Mouse (Mus musculus) right cerebral cortex, postnatal 10 days (tissue): ENCODE data around the gene Sec31a.
A peak's percentile ranks its signal among the peaks of the same experiment; 100 is the strongest.

Experiments
- DNase-seq, 2 experiments: peaks; one replicate each; pipeline ENCODE4 v3.0.0; 2021; ENCODE audit warnings: low spot score in 2 of 2

Sec31a gene

GRCm38 (mm10) chr5:100350907-100351456, 65.1 kb downstream of the Sec31a start:
- no peak for DNase-seq

GRCm38 (mm10) chr5:100349287-100350215, 66.5 kb downstream of the Sec31a start:
- peak in 1 of 2 experiments; percentile 61 for DNase-seq

GRCm38 (mm10) chr5:100345118-100345517, 70.9 kb downstream of the Sec31a start:
- DNase-seq: no peak

- no peak for DNase-seq
Observed at GRCm38 (mm10) chr5:100343087-100343486, 72.9 kb downstream of the Sec31a start.

GRCm38 (mm10) chr5:100342422-100342821, 73.6 kb downstream of the Sec31a start:
- no peak for DNase-seq

GRCm38 (mm10) chr5:100341042-100341441, 75.0 kb downstream of the Sec31a start:
- no peak for DNase-seq

GRCm38 (mm10) chr5:100337852-100338251, 78.2 kb downstream of the Sec31a start:
- no peak for DNase-seq

GRCm38 (mm10) chr5:100336876-100337275, 79.2 kb downstream of the Sec31a start:
- DNase-seq: no peak

GRCm38 (mm10) chr5:100335581-100336080, 80.4 kb downstream of the Sec31a start:
- DNase-seq: peak in 1 of 2 experiments; percentile 52

- no peak for DNase-seq
Observed at GRCm38 (mm10) chr5:100334686-100335085, 81.3 kb downstream of the Sec31a start.

- DNase-seq: no peak
Observed at GRCm38 (mm10) chr5:100333607-100334380, 82.2 kb downstream of the Sec31a start.

- DNase-seq: no peak
Observed at GRCm38 (mm10) chr5:100332300-100333004, 83.6 kb downstream of the Sec31a start.

GRCm38 (mm10) chr5:100331636-100332035, 84.4 kb downstream of the Sec31a start:
- DNase-seq: no peak

GRCm38 (mm10) chr5:100322081-100322480, 94.0 kb downstream of the Sec31a start:
- peak; percentile 84 to 91 for DNase-seq

GRCm38 (mm10) chr5:100317842-100318241, 98.2 kb downstream of the Sec31a start:
- DNase-seq: no peak

- DNase-seq: no peak
Observed at GRCm38 (mm10) chr5:100317010-100317409, 99.0 kb downstream of the Sec31a start.

- no peak for DNase-seq
Observed at GRCm38 (mm10) chr5:100315646-100316045, 100.4 kb downstream of the Sec31a start.

- DNase-seq: no peak
Observed at GRCm38 (mm10) chr5:100312391-100312790, 103.6 kb downstream of the Sec31a start.
